Mouse (Mus musculus) intestine, postnatal 0 days (tissue): ENCODE results near the gene Ifit3b. TPM values are rescaled to one million over a fixed set of nuclear protein-coding genes. Genes with fewer than 3 reads are reported as not detected.
"Not testable (repeated sequence)": the region's sequence is repeated elsewhere in the genome, so short reads cannot be mapped to it uniquely, and the experiment has no call there.

Experiments
- ATAC-seq: fragments of 200-750 bp; cut with Nextera tagmentation; 2 replicates; pipeline ENCODE4 v1.8.0; 2017; ENCODE audit warnings: mild to moderate bottlenecking, moderate TSS enrichment, moderate library complexity
- H3K27ac ChIP-seq: fragments of 300-500 bp; sonication (generic); 2 replicates; pipeline ENCODE4 v1.5.1; 2014; ENCODE audit warnings: mild to moderate bottlenecking, low read depth, low read length, moderate library complexity
- H3K27me3 ChIP-seq: fragments of 300-500 bp; sonication (generic); replicated peaks from 2 replicates; pipeline ENCODE4 v1.6.1; 2014; ENCODE audit warnings: low read length, mixed read lengths; ENCODE audit not compliant: control insufficient read depth, insufficient read depth
- H3K36me3 ChIP-seq: fragments of 300-500 bp; sonication (generic); 2 replicates; pipeline ENCODE4 v1.6.1; 2014; ENCODE audit warnings: mild to moderate bottlenecking, moderate library complexity; ENCODE audit not compliant: control insufficient read depth, insufficient read depth
- H3K4me1 ChIP-seq: fragments of 300-500 bp; sonication (generic); replicated peaks from 2 replicates; pipeline ENCODE4 v1.6.1; 2014; ENCODE audit warnings: antibody characterized with exemption, low read length, mixed read lengths; ENCODE audit not compliant: control insufficient read depth, insufficient read depth
- H3K4me2 ChIP-seq: fragments of 300-500 bp; sonication (generic); replicated peaks from 2 replicates; pipeline ENCODE4 v1.6.1; 2014; ENCODE audit warnings: low read depth, mild to moderate bottlenecking, moderate library complexity
- H3K4me3 ChIP-seq: fragments of 300-500 bp; sonication (generic); 2 replicates; pipeline ENCODE4 v1.5.1; 2014; ENCODE audit warnings: low read depth, low read length
- H3K9ac ChIP-seq: fragments of 300-500 bp; sonication (generic); 2 replicates; pipeline ENCODE4 v1.6.1; 2014; ENCODE audit warnings: mild to moderate bottlenecking, low read depth, low read length
- H3K9me3 ChIP-seq: fragments of 300-500 bp; sonication (generic); 2 replicates; pipeline ENCODE4 v1.6.1; 2016; ENCODE audit warnings: mixed run types; ENCODE audit not compliant: control insufficient read depth
- CTCF ChIP-seq: sonication (generic); IDR thresholded peaks from 2 replicates; pipeline ENCODE4 v1.5.1; 2016; ENCODE audit warnings: low read depth, mild to moderate bottlenecking, control low read depth, antibody characterized with exemption, moderate library complexity
- WGBS: fragments of 180-500 bp; shearing (Covaris S2); extraction: QIAGEN DNeasy Blood & Tissue Kit; methylation state at CpG from one replicate; pipeline ENCODE4 v1.1.7; 2014; 5-methylcytosine and 5-hydroxymethylcytosine counted together
- polyA plus RNA-seq: library from polyadenylated mRNA; unstranded; fragments of >200 nt; fragmentation: Nextera tagmentation; extraction: Ambion mirVana; gene quantifications from 2 replicates; pipeline ENCODE4 v1.2.1, GENCODE M21; 2015

Gene Ifit3b
- polyA plus RNA-seq, 1 experiment from 2014 or later, result 2.2 TPM

DNA sequence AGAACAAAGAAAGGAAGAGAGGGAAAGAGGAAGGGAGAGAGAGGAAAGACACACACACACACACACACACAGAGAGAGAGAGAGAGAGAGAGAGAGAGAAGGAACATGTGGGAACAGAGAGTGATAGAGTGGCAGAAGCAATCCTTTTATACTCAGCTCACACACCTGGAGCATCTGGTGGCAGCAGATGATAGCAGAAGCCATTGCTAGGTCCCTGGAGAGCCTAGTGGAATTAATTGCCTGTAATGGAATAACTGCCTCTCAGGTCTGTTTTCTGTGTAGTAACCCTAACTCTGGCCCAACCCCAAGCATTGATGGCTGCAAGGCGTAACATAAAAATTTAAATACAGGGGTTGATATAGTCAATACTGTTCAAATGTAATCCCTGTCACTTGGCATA, 36.7 kb upstream of the Ifit3b start:
- no peaks in the 10 kb centered on the region for H3K27me3 ChIP-seq
- no peak overlapping the region for H3K9ac ChIP-seq
- no peaks in the 10 kb centered on the region for H3K9me3 ChIP-seq
- no peak overlapping the region for H3K4me3 ChIP-seq
- TF ChIP-seq CTCF, result no peak
- 0 out of 2 replicates have a peak overlapping the region, but pooled peaks have one; percentile 6 for H3K4me2 ChIP-seq
- ATAC-seq, result no peak
- 97% methylated on average over 1 of the region's 1 CpGs for WGBS
- H3K36me3 ChIP-seq, result no peaks in the 10 kb centered on the region; the same call in 1 of the 2 replicates
- no peak overlapping the region for H3K27ac ChIP-seq
- H3K4me1 ChIP-seq, result 0 out of 2 replicates have a peak, but pooled peaks cover 3% of the 10 kb centered on the region

- no peaks in the 10 kb centered on the region; the same call in 1 of the 2 replicates for H3K36me3 ChIP-seq
- 0 out of 2 replicates have a peak, but pooled peaks cover 3% of the 10 kb centered on the region for H3K4me1 ChIP-seq
- TF ChIP-seq CTCF, result no peak
- no peak overlapping the region for H3K9ac ChIP-seq
- no peak overlapping the region for H3K27ac ChIP-seq
- H3K27me3 ChIP-seq, result no peaks in the 10 kb centered on the region
- peak; percentile 61 for ATAC-seq
- H3K4me3 ChIP-seq, result no peak overlapping the region
- 70% methylated on average over 5 of the region's 5 CpGs for WGBS
- H3K9me3 ChIP-seq, result no peaks in the 10 kb centered on the region
- H3K4me2 ChIP-seq, result no peak overlapping the region
These were observed 34.1 kb upstream of the Ifit3b start for GRCm38 (mm10) chr19:34573650-34574049.

DNA sequence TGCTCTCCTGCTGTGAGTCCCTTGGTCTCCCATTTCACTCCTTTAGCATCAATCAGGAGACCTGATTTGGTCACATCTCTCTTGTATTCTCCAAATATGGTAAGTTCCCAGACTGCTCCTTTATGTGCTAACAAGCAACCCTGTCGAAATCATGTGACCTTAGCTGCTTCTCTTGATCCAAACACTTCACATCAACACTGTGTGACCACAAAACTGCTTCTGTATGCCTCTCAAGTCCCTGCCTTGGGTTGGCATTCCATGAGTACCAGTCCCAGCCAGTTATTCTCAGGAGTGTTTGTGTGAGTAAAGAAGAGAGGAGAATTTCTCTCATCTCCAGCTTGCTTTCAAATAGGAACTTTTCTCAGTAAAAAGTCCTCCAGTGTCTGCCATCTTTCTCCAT, 30.6 kb upstream of the Ifit3b start:
- no peaks in the 10 kb centered on the region; the same call in 1 of the 2 replicates for H3K36me3 ChIP-seq
- no peak overlapping the region for H3K27ac ChIP-seq
- no peak for ATAC-seq
- 0 out of 2 replicates have a peak, but pooled peaks cover 3% of the 10 kb centered on the region for H3K4me1 ChIP-seq
- no peak overlapping the region for H3K4me3 ChIP-seq
- H3K27me3 ChIP-seq, result no peaks in the 10 kb centered on the region
- WGBS, result 74% methylated on average over 1 of the region's 1 CpGs
- TF ChIP-seq CTCF, result no peak
- no peaks in the 10 kb centered on the region for H3K9me3 ChIP-seq
- no peak overlapping the region for H3K4me2 ChIP-seq
- no peak overlapping the region for H3K9ac ChIP-seq

GRCm38 (mm10) chr19:34582696-34583095, 25.1 kb upstream of the Ifit3b start:
- H3K27ac ChIP-seq, H3K9me3 ChIP-seq, H3K9ac ChIP-seq, ATAC-seq, H3K4me3 ChIP-seq, H3K4me2 ChIP-seq, H3K36me3 ChIP-seq, H3K27me3 ChIP-seq, H3K4me1 ChIP-seq: not testable (repeated sequence)
- 93% methylated on average over 2 of the region's 2 CpGs for WGBS

DNA sequence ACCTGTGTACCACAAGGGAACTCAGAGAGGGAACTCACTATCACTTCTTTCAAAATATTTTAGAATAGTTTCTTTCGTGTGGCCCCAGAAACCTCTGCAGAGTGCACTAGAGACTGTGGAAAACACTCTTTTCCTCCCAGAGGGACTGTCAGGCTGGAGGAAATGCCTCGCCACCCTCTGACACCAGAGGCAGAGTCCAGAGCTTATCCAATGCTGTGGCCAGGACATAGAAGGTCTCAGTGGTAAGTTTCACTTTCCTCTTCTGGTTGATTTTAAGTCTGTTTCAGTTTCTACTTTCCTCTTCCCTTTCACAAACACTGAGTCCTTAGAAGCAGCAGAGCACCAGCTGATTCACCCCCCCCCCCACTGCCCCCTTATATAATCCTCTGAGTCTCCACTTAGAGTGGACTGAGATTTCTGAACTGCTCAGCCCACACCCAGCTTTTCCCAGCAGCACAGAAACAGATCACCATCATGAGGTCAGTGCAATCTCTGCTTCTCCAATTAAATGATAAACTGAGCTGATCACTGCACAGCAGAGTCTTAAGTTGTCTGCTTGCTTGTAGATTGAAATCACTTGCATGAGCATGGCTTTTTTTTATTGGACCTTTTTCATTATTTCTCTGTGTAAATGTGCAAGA, 24.5 kb upstream of the Ifit3b start, which contains the start of gene Ifit3:
Ifit3 (plus strand) TSS at position 406 of the 641 bp plus-strand sequence.
- not testable (repeated sequence) for H3K4me2 ChIP-seq, H3K27me3 ChIP-seq, H3K9me3 ChIP-seq, H3K27ac ChIP-seq, H3K4me1 ChIP-seq, H3K9ac ChIP-seq, H3K36me3 ChIP-seq, H3K4me3 ChIP-seq
- ATAC-seq, result peak; percentile 91
- WGBS, result 20% methylated on average over 2 of the region's 2 CpGs

- peak; percentile 22; the same call in 1 of the 2 replicates for ATAC-seq
These were observed 21.9 kb upstream of the Ifit3b start for GRCm38 (mm10) chr19:34585740-34586458.

DNA sequence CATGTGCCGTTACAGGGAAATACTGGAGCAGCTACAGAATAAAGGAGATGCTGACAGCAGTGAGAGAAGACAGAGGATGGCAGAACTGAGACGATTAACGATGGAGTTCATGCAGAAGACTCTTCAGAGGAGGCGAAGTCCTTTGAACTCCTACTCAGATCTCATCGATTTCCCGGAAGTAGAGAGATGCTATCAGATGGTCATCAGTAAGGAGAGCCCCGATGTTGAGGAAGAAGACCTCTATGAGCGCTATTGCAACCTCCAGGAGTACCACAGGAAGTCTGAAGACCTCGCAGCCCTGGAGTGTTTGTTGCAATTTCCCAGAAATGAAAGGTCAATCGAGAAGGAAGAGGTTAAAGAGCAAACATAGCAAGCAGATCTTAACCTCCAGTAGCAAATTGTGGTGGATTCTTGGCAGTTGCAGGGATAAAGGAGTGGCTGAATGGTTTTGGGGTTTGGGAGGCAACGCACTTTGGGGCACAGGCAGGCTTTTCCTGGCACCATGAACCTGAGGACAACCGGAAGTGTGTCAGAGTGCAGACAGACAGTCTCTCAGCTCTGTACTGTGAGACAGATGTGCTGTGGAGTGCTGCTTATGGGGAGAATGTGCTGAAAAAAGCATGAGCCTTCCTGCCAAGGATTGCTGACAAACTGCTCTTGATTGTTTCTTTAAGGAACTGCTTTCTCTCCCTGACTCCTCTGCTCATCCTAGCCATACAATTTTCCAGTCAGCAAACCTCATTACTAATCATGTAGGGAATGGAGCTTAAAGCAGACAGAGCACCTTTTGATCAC, 19.7 kb upstream of the Ifit3b start:
- not testable (repeated sequence) for H3K36me3 ChIP-seq, H3K27ac ChIP-seq, H3K9ac ChIP-seq, H3K4me1 ChIP-seq, ATAC-seq, H3K4me3 ChIP-seq, H3K9me3 ChIP-seq, H3K27me3 ChIP-seq, H3K4me2 ChIP-seq
- WGBS, result 69% methylated on average over 6 of the region's 12 CpGs

More at GRCm38 (mm10) chr19:34585740-34586458, 21.9 kb upstream of the Ifit3b start:
- not testable (repeated sequence) for H3K4me2 ChIP-seq, H3K9me3 ChIP-seq, H3K9ac ChIP-seq, H3K4me1 ChIP-seq, H3K4me3 ChIP-seq, H3K36me3 ChIP-seq, H3K27ac ChIP-seq, H3K27me3 ChIP-seq
- WGBS, result 55% methylated on average over 5 of the region's 5 CpGs
- peak; percentile 41 for TF ChIP-seq CTCF
